Mouse (Mus musculus) myocyte (in vitro differentiated cells): Measurements from ENCODE around the gene H13. TPM values are rescaled to one million over a fixed set of nuclear protein-coding genes. Genes with fewer than 3 reads are reported as not detected.

Experiments used
- H3K27me3 ChIP-seq: one replicate; pipeline ENCODE4 v1.6.1; 2011; ENCODE audit not compliant: control insufficient read depth, insufficient read depth, insufficient read length
- H3K36me3 ChIP-seq: one replicate; pipeline ENCODE4 v1.6.1; 2011; ENCODE audit not compliant: control insufficient read depth, insufficient read depth
- H3K4me2 ChIP-seq: one replicate; pipeline ENCODE4 v1.6.1; 2011; ENCODE audit warnings: low read depth, control low read depth
- H3K4me3 ChIP-seq: one replicate; pipeline ENCODE4 v1.5.1; 2011; ENCODE audit warnings: mild to moderate bottlenecking, control low read depth, moderate library complexity
- H3K79me2 ChIP-seq: one replicate; pipeline ENCODE4 v1.6.1; 2011; ENCODE audit not compliant: control insufficient read depth, insufficient read depth
- H3ac ChIP-seq: one replicate; pipeline ENCODE4 v1.6.1; 2011; ENCODE audit not compliant: control insufficient read depth, insufficient read length
- CEBPB ChIP-seq: IDR thresholded peaks from 2 replicates; pipeline ENCODE4 v1.6.1; 2011; ENCODE audit warnings: mild to moderate bottlenecking, moderate library complexity; ENCODE audit not compliant: poor library complexity, insufficient read depth, severe bottlenecking
- E2F4 ChIP-seq: IDR thresholded peaks from one replicate; pipeline ENCODE4 v1.6.1; 2011; ENCODE audit warnings: mild to moderate bottlenecking, control low read depth, moderate library complexity; ENCODE audit not compliant: insufficient read depth
- MAX ChIP-seq: IDR thresholded peaks from one replicate; pipeline ENCODE4 v1.6.1; 2011; ENCODE audit warnings: low read depth, mild to moderate bottlenecking, control low read depth
- MYOD1 ChIP-seq, 3 experiments: IDR thresholded peaks; one replicate each; pipeline ENCODE4 v1.6.1; 2011; ENCODE audit warnings: control low read depth in 2 of 3, low read depth in 2 of 3, mild to moderate bottlenecking in 2 of 3, moderate library complexity in 1 of 3; ENCODE audit not compliant: insufficient read length in 2 of 3, control insufficient read depth in 1 of 3
- MYOG ChIP-seq, 3 experiments: IDR thresholded peaks; one replicate each; pipeline ENCODE4 v1.6.1; 2011; ENCODE audit warnings: control low read depth in 2 of 3, low read depth in 2 of 3, mild to moderate bottlenecking in 2 of 3; ENCODE audit not compliant: insufficient read length in 2 of 3, control insufficient read depth in 1 of 3, insufficient read depth in 1 of 3
- POLR2A ChIP-seq: IDR thresholded peaks from one replicate; pipeline ENCODE4 v1.6.1; 2011; ENCODE audit warnings: low read depth, mild to moderate bottlenecking, control low read depth, moderate library complexity; ENCODE audit not compliant: insufficient read length
- POLR2AphosphoS2 ChIP-seq: IDR thresholded peaks from one replicate; pipeline ENCODE4 v1.6.1; 2011; ENCODE audit warnings: low read depth, control low read depth; ENCODE audit not compliant: insufficient read length
- REST ChIP-seq: IDR thresholded peaks from one replicate; pipeline ENCODE4 v1.6.1; 2011; ENCODE audit warnings: mild to moderate bottlenecking, control low read depth, moderate library complexity; ENCODE audit not compliant: insufficient read depth, insufficient read length
- SRF ChIP-seq: IDR thresholded peaks from one replicate; pipeline ENCODE4 v1.6.1; 2011; ENCODE audit warnings: low read depth; ENCODE audit not compliant: control insufficient read depth, insufficient read length
- TCF12 ChIP-seq: IDR thresholded peaks from one replicate; pipeline ENCODE4 v1.6.1; 2011; ENCODE audit warnings: mild to moderate bottlenecking, control low read depth; ENCODE audit not compliant: poor library complexity, insufficient read depth, severe bottlenecking
- TCF3 ChIP-seq: IDR thresholded peaks from one replicate; pipeline ENCODE4 v1.6.1; 2011; ENCODE audit warnings: low read depth, control low read depth; ENCODE audit not compliant: insufficient read length
- USF1 ChIP-seq: IDR thresholded peaks from one replicate; pipeline ENCODE4 v1.6.1; 2011; ENCODE audit warnings: low read depth, mild to moderate bottlenecking, control low read depth, moderate library complexity
- polyA plus RNA-seq: library from polyadenylated mRNA; unstranded; fragments of >200 nt; fragmentation: generic; extraction: Trizol; gene quantifications from one replicate; pipeline ENCODE4 v1.2.1, GENCODE M21; 2012; ENCODE audit warnings: missing spikeins

The H13 gene
- polyA plus RNA-seq, 1 experiment = 190 TPM

- Histone ChIP-seq H3ac (no peak overlapping the region), H3K27me3 (no peaks in the 10 kb centered on the region), H3K4me2 (no peak overlapping the region), H3K79me2 (no peaks in the 10 kb centered on the region), H3K36me3 (peaks cover 17% of the 10 kb centered on the region), H3K4me3 (no peak overlapping the region)
- TF ChIP-seq MAX = no peak
- no peak for TF ChIP-seq MYOG (IDR thresholded peaks at IDR 0.05; ENCODE audit: control insufficient read depth in 1 of 3, insufficient read depth in 1 of 3, insufficient read length in 2 of 3, low read depth in 2 of 3)
- no peak for TF ChIP-seq MYOD1 (IDR thresholded peaks at IDR 0.05; ENCODE audit: control insufficient read depth in 1 of 3, insufficient read length in 2 of 3, low read depth in 2 of 3)
- no peak for TF ChIP-seq SRF
- TF ChIP-seq POLR2AphosphoS2 = no peak
- no peak for TF ChIP-seq USF1
- TF ChIP-seq CEBPB = no peak
- no peak for TF ChIP-seq TCF12
- TF ChIP-seq REST = no peak
- TF ChIP-seq E2F4 = no peak
- no peak for TF ChIP-seq POLR2A
- TF ChIP-seq TCF3 = no peak
These were observed 34.5 kb downstream of the H13 start for GRCm38 (mm10) chr2:152703596-152704255.

- no peaks in the 10 kb centered on the region for H3K27me3 ChIP-seq
These were observed 35.0 kb downstream of the H13 start for GRCm38 (mm10) chr2:152704256-152704605.

GRCm38 (mm10) chr2:152704811-152705370, 35.6 kb downstream of the H13 start:
- peaks cover 13% of the 10 kb centered on the region for H3K36me3 ChIP-seq
- TF ChIP-seq TCF12 (no peak), MYOD1 (IDR thresholded peaks at IDR 0.05; ENCODE audit: control insufficient read depth in 1 of 3, insufficient read length in 2 of 3, low read depth in 2 of 3) (no peak), E2F4 (no peak), MAX (no peak), MYOG (IDR thresholded peaks at IDR 0.05; ENCODE audit: control insufficient read depth in 1 of 3, insufficient read depth in 1 of 3, insufficient read length in 2 of 3, low read depth in 2 of 3) (no peak), USF1 (no peak)
- no peak overlapping the region for H3K4me3 ChIP-seq
- H3K79me2 ChIP-seq = no peaks in the 10 kb centered on the region
- H3ac ChIP-seq = no peak overlapping the region
- no peak overlapping the region for H3K4me2 ChIP-seq
- no peaks in the 10 kb centered on the region for H3K27me3 ChIP-seq

More at GRCm38 (mm10) chr2:152704256-152704605, 35.0 kb downstream of the H13 start:
- Histone ChIP-seq H3ac (no peak overlapping the region), H3K79me2 (no peaks in the 10 kb centered on the region), H3K36me3 (peaks cover 13% of the 10 kb centered on the region), H3K4me2 (no peak overlapping the region), H3K4me3 (no peak overlapping the region)
- TF ChIP-seq MAX (no peak), CEBPB (no peak), POLR2A (no peak), MYOD1 (IDR thresholded peaks at IDR 0.05; ENCODE audit: control insufficient read depth in 1 of 3, insufficient read length in 2 of 3, low read depth in 2 of 3) (no peak), TCF3 (no peak)

GRCm38 (mm10) chr2:152705993-152706571, 36.8 kb downstream of the H13 start:
- Histone ChIP-seq H3K27me3 (no peaks in the 10 kb centered on the region), H3K79me2 (no peaks in the 10 kb centered on the region), H3K4me2 (peak overlapping the region; percentile 50), H3K36me3 (peaks cover 10% of the 10 kb centered on the region), H3ac (no peak overlapping the region), H3K4me3 (no peak overlapping the region)
- peak; percentile 29 for TF ChIP-seq POLR2A
- no peak for TF ChIP-seq MYOD1 (IDR thresholded peaks at IDR 0.05; ENCODE audit: control insufficient read depth in 1 of 3, insufficient read length in 2 of 3, low read depth in 2 of 3)

- Histone ChIP-seq H3K4me3 (peak overlapping the region; percentile 10), H3K27me3 (no peaks in the 10 kb centered on the region), H3ac (no peak overlapping the region), H3K36me3 (peaks cover 4% of the 10 kb centered on the region), H3K79me2 (no peaks in the 10 kb centered on the region), H3K4me2 (peak overlapping the region; percentile 50)
- no peak for TF ChIP-seq SRF
- TF ChIP-seq MYOD1 (IDR thresholded peaks at IDR 0.05; ENCODE audit: control insufficient read depth in 1 of 3, insufficient read length in 2 of 3, low read depth in 2 of 3) = no peak
- no peak for TF ChIP-seq TCF12
- no peak for TF ChIP-seq REST
- no peak for TF ChIP-seq MAX
- no peak for TF ChIP-seq CEBPB
- TF ChIP-seq USF1 = no peak
- no peak for TF ChIP-seq MYOG (IDR thresholded peaks at IDR 0.05; ENCODE audit: control insufficient read depth in 1 of 3, insufficient read depth in 1 of 3, insufficient read length in 2 of 3, low read depth in 2 of 3)
- no peak for TF ChIP-seq TCF3
- TF ChIP-seq POLR2A = no peak
- TF ChIP-seq E2F4 = no peak
- no peak for TF ChIP-seq POLR2AphosphoS2
These were observed 37.9 kb downstream of the H13 start for GRCm38 (mm10) chr2:152707186-152707585.
